Mouse (Mus musculus): Measurements from ENCODE around the gene Ndufs3.
A peak's percentile ranks its signal among the peaks of the same experiment; 100 is the strongest.

Gene Ndufs3

DNA sequence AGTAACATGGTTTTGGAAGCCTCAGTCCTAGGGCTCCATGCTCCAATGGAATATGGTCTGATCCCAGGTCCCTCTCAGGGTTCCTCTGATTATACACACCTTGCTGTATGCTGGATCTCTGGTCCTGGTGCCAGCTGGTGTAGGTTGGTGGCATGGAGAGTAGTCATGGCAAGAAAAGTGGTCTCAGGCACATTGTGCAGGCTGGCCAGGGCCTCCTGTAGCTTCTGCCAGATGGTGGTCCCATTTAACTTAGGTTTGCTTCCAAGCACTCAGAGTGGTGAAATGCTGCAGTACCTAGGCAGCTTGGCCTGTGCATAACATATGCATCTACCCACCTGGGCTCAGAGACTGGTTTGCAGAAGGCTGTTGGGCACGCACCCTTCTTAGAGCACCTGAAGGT lies 54.2 kb downstream of the Ndufs3 start:
- no peak for DNase-seq (ENCODE audit: low spot score in 2 of 2)

- no peak for DNase-seq (ENCODE audit: low spot score in 2 of 2)
Observed at GRCm38 (mm10) chr2:90848331-90848730, 56.3 kb downstream of the Ndufs3 start.

DNA sequence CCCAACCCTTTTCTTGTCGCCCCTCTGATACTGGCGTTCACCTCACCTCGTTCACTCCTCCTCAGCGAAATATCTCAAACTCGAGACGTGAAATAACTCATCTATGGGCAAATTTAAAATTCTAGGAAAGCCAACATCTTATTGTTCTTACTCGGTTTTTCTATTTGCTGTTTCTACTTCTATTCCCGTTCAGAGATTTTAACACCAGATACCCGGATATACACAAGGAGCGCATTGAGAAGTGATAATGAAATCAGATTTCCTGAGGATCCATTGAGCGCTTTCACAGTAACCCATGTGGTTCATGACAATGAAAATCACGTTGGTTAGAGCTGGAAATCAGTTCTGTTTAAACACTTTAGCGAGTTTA lies 57.0 kb downstream of the Ndufs3 start:
- no peak for DNase-seq (ENCODE audit: low spot score in 2 of 2)

DNA sequence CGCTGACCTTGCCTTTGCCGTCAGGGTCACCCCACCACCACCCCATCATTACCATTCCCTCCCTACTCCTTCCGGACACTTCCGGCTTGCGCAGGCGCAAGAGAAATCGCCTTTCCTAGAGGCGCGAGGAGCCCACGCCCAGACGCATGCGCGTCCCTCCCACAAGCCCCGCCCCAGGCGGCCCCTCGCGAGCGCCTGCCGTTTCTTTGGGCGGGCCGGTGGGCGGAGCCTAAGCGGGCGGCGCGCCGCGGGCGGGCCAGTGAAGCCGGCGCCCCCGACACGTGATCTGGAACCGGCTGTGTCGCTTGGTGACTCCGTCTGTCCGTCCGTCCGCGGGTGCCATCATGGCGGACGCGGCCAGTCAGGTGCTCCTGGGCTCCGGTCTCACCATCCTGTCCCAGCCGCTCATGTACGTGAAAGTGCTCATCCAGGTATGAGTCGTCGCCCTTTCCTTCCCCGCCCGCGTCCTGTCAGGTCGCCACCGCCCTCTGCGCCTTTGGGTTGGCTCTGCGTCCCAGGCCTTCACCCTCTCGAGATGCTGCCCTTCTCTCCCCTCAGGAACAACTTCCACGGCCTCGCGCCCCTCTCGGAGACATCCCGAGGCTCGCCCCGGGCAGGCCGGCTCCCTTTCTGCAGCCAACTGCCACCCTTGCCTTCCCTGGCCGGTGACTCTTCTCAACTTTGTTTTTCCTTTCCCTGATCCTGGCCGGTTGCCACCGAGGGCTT lies 57.5 kb downstream of the Ndufs3 start, which contains the start of gene Mtch2:
Gene Mtch2 (plus strand): TSS at position 201 of the 726 bp plus-strand sequence.
- DNase-seq (ENCODE audit: low spot score in 2 of 2): peak; percentile 96

GRCm38 (mm10) chr2:90846597-90846954 lies 58.1 kb downstream of the Ndufs3 start:
- no peak for DNase-seq (ENCODE audit: low spot score in 2 of 2)

DNA sequence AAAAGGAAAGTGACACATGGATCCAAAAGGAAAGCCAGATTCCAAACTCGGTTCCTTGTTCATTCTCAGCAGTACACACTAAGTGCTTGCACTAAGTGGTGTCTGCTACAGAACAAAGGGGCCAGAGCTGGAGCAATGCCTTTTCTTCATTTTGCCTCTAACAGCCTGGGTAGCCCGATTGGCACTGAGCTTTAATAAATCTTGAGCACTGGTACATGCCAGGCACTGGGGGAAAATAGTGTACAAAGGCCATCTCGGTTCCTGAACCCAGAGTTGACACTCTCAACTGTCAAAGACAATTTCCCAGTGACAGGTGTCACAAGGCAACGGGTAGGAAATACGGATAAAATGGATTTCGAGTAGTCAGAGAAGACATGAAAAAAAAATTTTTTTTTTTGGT lies 58.5 kb downstream of the Ndufs3 start:
- no peak for DNase-seq (ENCODE audit: low spot score in 2 of 2)

- no peak for DNase-seq (ENCODE audit: low spot score in 2 of 2)
Observed at GRCm38 (mm10) chr2:90845234-90845633, 59.4 kb downstream of the Ndufs3 start.
